Mouse (Mus musculus) CD4-positive, CD25-positive, alpha-beta regulatory T cell, adult 4 months (primary cell): ENCODE measurements around the gene 3100002H09Rik. TPM values are rescaled to one million over a fixed set of nuclear protein-coding genes. Genes with fewer than 3 reads are reported as not detected.

Source experiments
- ATAC-seq: one replicate; pipeline ENCODE4 v1.8.0; 2017
- polyA plus RNA-seq, 2 experiments: library from polyadenylated mRNA; unstranded; fragments of 100-300 nt; shearing (Covaris generic); gene quantifications; one replicate each; pipeline ENCODE4 v1.2.1; 2017

3100002H09Rik gene
- not detected for polyA plus RNA-seq

GRCm38 (mm10) chr4:124610703-124611102 is at the start of gene 3100002H09Rik:
TSS of gene 3100002H09Rik (minus strand) at chr4:124610803.
- ATAC-seq, result no peak

- no peak for ATAC-seq
Measured at GRCm38 (mm10) chr4:124659251-124660217, 48.9 kb upstream of the 3100002H09Rik start.

GRCm38 (mm10) chr4:124658412-124658851 is 47.8 kb upstream of the 3100002H09Rik start:
- ATAC-seq, result no peak

GRCm38 (mm10) chr4:124657781-124658180 is 47.2 kb upstream of the 3100002H09Rik start:
- ATAC-seq, result peak; percentile 26

GRCm38 (mm10) chr4:124656854-124657650 is 46.4 kb upstream of the 3100002H09Rik start:
- ATAC-seq, result peak; percentile 57

GRCm38 (mm10) chr4:124656518-124656853 is 45.9 kb upstream of the 3100002H09Rik start, which contains the start of gene Pou3f1:
TSS of gene Pou3f1 (plus strand) at chr4:124656807.
- no peak for ATAC-seq

- ATAC-seq, result no peak
Measured at GRCm38 (mm10) chr4:124652886-124653285, 42.3 kb upstream of the 3100002H09Rik start.

GRCm38 (mm10) chr4:124647909-124648308 is 37.3 kb upstream of the 3100002H09Rik start:
- no peak for ATAC-seq

GRCm38 (mm10) chr4:124646591-124646990 is 36.0 kb upstream of the 3100002H09Rik start:
- no peak for ATAC-seq

- ATAC-seq, result no peak
Measured at GRCm38 (mm10) chr4:124644974-124645433, 34.4 kb upstream of the 3100002H09Rik start.

GRCm38 (mm10) chr4:124643859-124644258 is 33.3 kb upstream of the 3100002H09Rik start:
- ATAC-seq, result no peak

- no peak for ATAC-seq
Measured at GRCm38 (mm10) chr4:124639715-124640114, 29.1 kb upstream of the 3100002H09Rik start.

- ATAC-seq, result no peak
Measured at GRCm38 (mm10) chr4:124633281-124633680, 22.7 kb upstream of the 3100002H09Rik start.

GRCm38 (mm10) chr4:124632856-124633255 is 22.3 kb upstream of the 3100002H09Rik start:
- ATAC-seq, result no peak

GRCm38 (mm10) chr4:124631456-124631855 is 20.9 kb upstream of the 3100002H09Rik start:
- ATAC-seq, result no peak

- no peak for ATAC-seq
Measured at GRCm38 (mm10) chr4:124626836-124627235, 16.2 kb upstream of the 3100002H09Rik start.

- no peak for ATAC-seq
Measured at GRCm38 (mm10) chr4:124624111-124624581, 13.5 kb upstream of the 3100002H09Rik start.

- no peak for ATAC-seq
Measured at GRCm38 (mm10) chr4:124622566-124622965, 12.0 kb upstream of the 3100002H09Rik start.

- no peak for ATAC-seq
Measured at GRCm38 (mm10) chr4:124621406-124621805, 10.8 kb upstream of the 3100002H09Rik start.

- no peak for ATAC-seq
Measured at GRCm38 (mm10) chr4:124618599-124618998, 8.0 kb upstream of the 3100002H09Rik start.

- no peak for ATAC-seq
Measured at GRCm38 (mm10) chr4:124616636-124617035, 6.0 kb upstream of the 3100002H09Rik start.

GRCm38 (mm10) chr4:124615986-124616385 is 5.4 kb upstream of the 3100002H09Rik start:
- ATAC-seq, result no peak

- no peak for ATAC-seq
Measured at GRCm38 (mm10) chr4:124615406-124615960, 4.9 kb upstream of the 3100002H09Rik start.
